Mouse (Mus musculus): ENCODE measurements at regions not wholly inside any gene's neighbourhood (a gene's known extent, or its start where the extent isn't known, plus 50 kb on each side); places are given as distances from the start of the nearest gene placed in this dataset.
A peak's percentile ranks its signal among the peaks of the same experiment; 100 is the strongest.

DNA sequence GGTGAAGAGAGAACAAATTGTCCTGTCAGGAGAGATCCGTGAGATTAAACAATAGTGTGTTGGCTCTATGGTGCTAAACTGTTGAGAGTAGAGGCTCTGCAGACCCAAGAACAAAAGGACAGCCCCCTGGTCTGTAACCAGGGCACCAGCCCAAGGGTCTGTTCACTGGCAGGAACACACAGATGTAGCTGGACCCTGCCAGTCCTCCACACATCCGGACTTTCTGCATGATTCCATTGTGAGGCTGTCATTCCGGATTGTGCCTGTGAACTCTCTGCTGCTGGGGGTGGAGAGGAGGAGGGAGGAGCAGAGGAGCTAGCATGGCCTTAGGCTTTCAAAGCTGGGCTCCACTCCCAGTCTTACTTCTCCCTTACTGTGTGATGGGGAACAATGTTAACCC, 158.1 kb downstream of the Gm19935 start:
- Histone ChIP-seq H3K36me3 (ENCODE audit: control insufficient read depth, insufficient read depth, low read length) (no peaks in the 10 kb centered on the region), H3K27me3 (ENCODE audit: control insufficient read depth, insufficient read depth, low read length) (no peaks in the 10 kb centered on the region)
- no peak; the same call in 1 of the 2 replicates for ATAC-seq (ENCODE audit: insufficient number of reproducible peaks, insufficient read depth, low FRiP score, low read depth)

DNA sequence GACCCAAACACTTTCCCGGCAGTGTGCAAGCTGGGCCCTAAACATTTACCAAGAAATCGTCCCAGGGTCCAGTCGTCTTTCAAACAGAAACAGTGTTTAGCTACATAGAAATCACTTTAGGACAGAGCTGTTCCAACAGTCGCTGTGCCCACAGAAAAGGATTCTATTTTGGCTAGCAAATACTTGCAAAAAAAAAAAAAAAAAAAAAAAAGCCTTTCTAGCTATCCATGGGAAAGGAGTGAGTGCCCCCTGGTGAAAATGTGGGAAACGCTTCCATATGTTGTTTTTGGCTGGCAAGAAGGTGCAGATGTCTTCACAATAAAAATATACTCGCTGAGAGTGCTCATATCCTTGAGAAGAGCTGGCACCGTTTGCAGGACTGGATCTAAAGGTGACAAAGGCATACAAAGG, 159.5 kb downstream of the Gm19935 start:
- Histone ChIP-seq H3K36me3 (ENCODE audit: control insufficient read depth, insufficient read depth, low read length) (no peaks in the 10 kb centered on the region), H3K4me1 (ENCODE audit: control insufficient read depth in 2 of 2, insufficient read depth in 2 of 2, low read length in 2 of 2) (peaks cover 0 to 17% of the 10 kb centered on the region in 2 experiments; a peak in 3 of 4 replicates), H3K4me3 (ENCODE audit: control insufficient read depth in 1 of 2, insufficient read depth in 1 of 2, low read depth in 1 of 2, low read length in 2 of 2) (no peak overlapping the region), H3K27me3 (ENCODE audit: control insufficient read depth, insufficient read depth, low read length) (no peaks in the 10 kb centered on the region), H3K4me2 (ENCODE audit: low read length) (no peak overlapping the region), H3K9me3 (ENCODE audit: control insufficient read depth, low read length) (peaks cover 15% of the 10 kb centered on the region), H3K9ac (ENCODE audit: low read length) (no peak overlapping the region), H3K27ac (replicated peaks in 1 of 2; ENCODE audit: control insufficient read depth in 1 of 2, insufficient read depth in 1 of 2, low read depth in 2 of 2, low read length in 2 of 2) (peak overlapping the region in 1 of 2 experiments; percentile 44; a peak in 1 of 4 replicates)
- 31% methylated on average over 7 of the region's 7 CpGs for WGBS
- ATAC-seq (ENCODE audit: insufficient number of reproducible peaks, insufficient read depth, low FRiP score, low read depth): no peak

More for the DNA sequence above, 158.1 kb downstream of the Gm19935 start:
- Histone ChIP-seq H3K4me2 (ENCODE audit: low read length) (no peak overlapping the region), H3K4me3 (ENCODE audit: control insufficient read depth in 1 of 2, insufficient read depth in 1 of 2, low read depth in 1 of 2, low read length in 2 of 2) (no peak overlapping the region), H3K4me1 (ENCODE audit: control insufficient read depth in 2 of 2, insufficient read depth in 2 of 2, low read length in 2 of 2) (peaks cover 0 to 17% of the 10 kb centered on the region in 2 experiments; a peak in 3 of 4 replicates), H3K9me3 (ENCODE audit: control insufficient read depth, low read length) (peaks cover 12% of the 10 kb centered on the region), H3K27ac (replicated peaks in 1 of 2; ENCODE audit: control insufficient read depth in 1 of 2, insufficient read depth in 1 of 2, low read depth in 2 of 2, low read length in 2 of 2) (no peak overlapping the region), H3K9ac (ENCODE audit: low read length) (no peak overlapping the region)
- WGBS: 17% methylated on average over 3 of the region's 3 CpGs

DNA sequence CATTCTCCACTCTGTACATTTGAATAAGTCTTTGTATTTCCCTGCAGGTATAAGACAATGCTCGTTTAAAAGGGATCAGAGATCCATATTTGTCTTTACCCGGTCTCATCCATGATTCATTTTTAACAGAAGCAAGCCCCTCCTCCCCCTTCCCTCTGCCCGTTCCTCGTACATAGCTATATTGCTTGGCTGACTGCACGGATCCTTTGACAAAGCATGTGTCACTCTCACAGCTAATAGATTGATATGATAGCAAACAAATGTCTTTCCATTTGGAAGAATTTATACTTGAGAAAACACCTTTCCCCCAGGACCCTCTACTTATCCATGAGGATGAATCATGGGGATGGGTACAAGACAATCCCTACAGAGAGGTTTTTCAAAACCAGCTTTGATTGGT, 160.1 kb downstream of the Gm19935 start:
- no peaks in the 10 kb centered on the region for H3K36me3 ChIP-seq (ENCODE audit: control insufficient read depth, insufficient read depth, low read length)
- ATAC-seq (ENCODE audit: insufficient number of reproducible peaks, insufficient read depth, low FRiP score, low read depth): no peak
- peaks cover 0 to 17% of the 10 kb centered on the region in 2 experiments; a peak in 3 of 4 replicates for H3K4me1 ChIP-seq (ENCODE audit: control insufficient read depth in 2 of 2, insufficient read depth in 2 of 2, low read length in 2 of 2)
- peaks cover 11% of the 10 kb centered on the region for H3K9me3 ChIP-seq (ENCODE audit: control insufficient read depth, low read length)
- WGBS: 82% methylated on average over 5 of the region's 5 CpGs
- H3K27ac ChIP-seq (replicated peaks in 1 of 2; ENCODE audit: control insufficient read depth in 1 of 2, insufficient read depth in 1 of 2, low read depth in 2 of 2, low read length in 2 of 2): peak overlapping the region in 1 of 2 experiments; percentile 44; a peak in 1 of 4 replicates
- no peaks in the 10 kb centered on the region for H3K27me3 ChIP-seq (ENCODE audit: control insufficient read depth, insufficient read depth, low read length)
- H3K4me2 ChIP-seq (ENCODE audit: low read length): no peak overlapping the region
- H3K4me3 ChIP-seq (ENCODE audit: control insufficient read depth in 1 of 2, insufficient read depth in 1 of 2, low read depth in 1 of 2, low read length in 2 of 2): no peak overlapping the region
- no peak overlapping the region for H3K9ac ChIP-seq (ENCODE audit: low read length)

DNA sequence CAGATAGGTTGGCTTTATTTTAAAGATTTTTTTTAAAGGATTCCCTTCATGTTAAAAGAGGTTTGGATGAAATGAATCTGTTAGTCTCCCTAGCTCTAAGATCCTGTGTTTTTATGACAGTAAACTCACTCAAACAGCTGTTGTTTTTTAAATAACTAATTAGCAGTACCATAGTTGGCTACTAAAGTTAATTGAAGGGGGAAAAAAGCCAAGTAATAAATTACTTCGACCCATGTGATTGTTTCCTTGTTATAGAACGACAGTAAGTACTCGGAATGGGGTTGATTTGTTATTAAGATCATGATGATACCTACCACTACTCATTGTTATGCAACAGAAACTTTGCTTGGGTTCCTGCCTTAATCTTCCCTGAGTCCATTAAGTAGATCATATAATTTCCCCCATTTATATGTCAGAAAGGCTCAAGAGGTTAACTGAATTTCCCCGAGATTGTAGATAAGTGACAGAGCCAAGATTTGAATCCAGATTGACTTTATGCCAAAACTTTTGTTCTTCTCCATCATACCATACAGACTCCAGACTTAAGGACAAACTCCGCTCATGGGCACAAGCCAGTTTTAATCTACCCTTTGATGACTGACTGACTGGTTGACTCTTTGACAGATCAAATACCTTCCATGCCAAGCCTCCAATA, 160.6 kb downstream of the Gm19935 start:
- Histone ChIP-seq H3K4me3 (ENCODE audit: control insufficient read depth in 1 of 2, insufficient read depth in 1 of 2, low read depth in 1 of 2, low read length in 2 of 2) (no peak overlapping the region), H3K9me3 (ENCODE audit: control insufficient read depth, low read length) (peaks cover 7% of the 10 kb centered on the region; the same call in 1 of the 2 replicates), H3K27ac (replicated peaks in 1 of 2; ENCODE audit: control insufficient read depth in 1 of 2, insufficient read depth in 1 of 2, low read depth in 2 of 2, low read length in 2 of 2) (peak overlapping the region in 1 of 2 experiments; percentile 62; a peak in 1 of 4 replicates), H3K36me3 (ENCODE audit: control insufficient read depth, insufficient read depth, low read length) (no peaks in the 10 kb centered on the region), H3K4me2 (ENCODE audit: low read length) (peak overlapping the region; percentile 21; the same call in 1 of the 2 replicates), H3K27me3 (ENCODE audit: control insufficient read depth, insufficient read depth, low read length) (no peaks in the 10 kb centered on the region), H3K4me1 (ENCODE audit: control insufficient read depth in 2 of 2, insufficient read depth in 2 of 2, low read length in 2 of 2) (peaks cover 0 to 17% of the 10 kb centered on the region in 2 experiments; a peak in 3 of 4 replicates), H3K9ac (ENCODE audit: low read length) (no peak overlapping the region)
- 77% methylated on average over 5 of the region's 5 CpGs for WGBS
- no peak for ATAC-seq (ENCODE audit: insufficient number of reproducible peaks, insufficient read depth, low FRiP score, low read depth)

DNA sequence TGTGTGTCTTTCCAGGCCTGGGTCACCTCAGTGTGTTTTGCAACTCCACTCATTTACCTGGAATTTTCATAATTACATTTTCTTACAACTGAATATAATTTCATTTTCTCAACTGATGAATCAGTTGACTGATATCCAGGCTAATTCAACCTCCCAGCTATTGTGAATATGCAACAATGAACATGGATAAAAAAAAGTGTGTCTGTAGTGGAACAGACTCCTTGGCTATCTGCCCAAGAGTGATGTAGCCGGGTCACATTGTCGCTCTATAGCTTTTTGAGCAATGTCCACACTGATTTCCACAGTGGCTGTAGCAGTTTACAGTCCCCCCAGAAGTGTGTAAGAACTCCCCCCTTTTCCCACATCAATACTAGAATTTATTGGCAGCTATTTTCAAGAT, 162.4 kb downstream of the Gm19935 start:
- no peak for ATAC-seq (ENCODE audit: insufficient number of reproducible peaks, insufficient read depth, low FRiP score, low read depth)
- Histone ChIP-seq H3K27ac (replicated peaks in 1 of 2; ENCODE audit: control insufficient read depth in 1 of 2, insufficient read depth in 1 of 2, low read depth in 2 of 2, low read length in 2 of 2) (peak overlapping the region in 1 of 2 experiments; percentile 44; a peak in 2 of 4 replicates), H3K9me3 (ENCODE audit: control insufficient read depth, low read length) (peaks cover 7% of the 10 kb centered on the region; the same call in 1 of the 2 replicates), H3K4me3 (ENCODE audit: control insufficient read depth in 1 of 2, insufficient read depth in 1 of 2, low read depth in 1 of 2, low read length in 2 of 2) (no peak overlapping the region), H3K36me3 (ENCODE audit: control insufficient read depth, insufficient read depth, low read length) (no peaks in the 10 kb centered on the region), H3K9ac (ENCODE audit: low read length) (no peak overlapping the region), H3K27me3 (ENCODE audit: control insufficient read depth, insufficient read depth, low read length) (no peaks in the 10 kb centered on the region), H3K4me1 (ENCODE audit: control insufficient read depth in 2 of 2, insufficient read depth in 2 of 2, low read length in 2 of 2) (peaks cover 0 to 17% of the 10 kb centered on the region in 2 experiments; a peak in 3 of 4 replicates), H3K4me2 (ENCODE audit: low read length) (no peak overlapping the region)
- 49% methylated on average over 2 of the region's 2 CpGs for WGBS

DNA sequence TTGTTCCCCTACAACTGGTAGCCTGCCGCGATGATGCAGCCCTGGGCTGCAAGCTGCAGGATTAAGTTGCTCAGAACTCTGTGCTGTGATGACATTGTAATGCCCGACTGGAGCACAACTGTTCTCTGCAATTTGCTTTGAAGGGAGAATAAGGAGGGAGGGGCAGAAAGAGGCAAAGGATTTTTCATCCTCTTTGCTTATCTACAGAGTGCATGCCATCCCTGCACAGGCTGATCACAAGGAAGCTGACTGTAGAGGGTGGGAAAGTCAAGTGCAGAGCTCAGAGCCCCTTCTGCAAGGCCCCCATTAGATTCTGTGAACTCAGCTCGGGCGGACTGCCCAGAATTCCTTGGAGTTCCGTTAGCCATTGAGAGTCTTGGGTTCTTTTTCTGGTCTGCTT, 174.8 kb downstream of the Gm19935 start:
- WGBS: 37% methylated on average over 6 of the region's 6 CpGs

DNA sequence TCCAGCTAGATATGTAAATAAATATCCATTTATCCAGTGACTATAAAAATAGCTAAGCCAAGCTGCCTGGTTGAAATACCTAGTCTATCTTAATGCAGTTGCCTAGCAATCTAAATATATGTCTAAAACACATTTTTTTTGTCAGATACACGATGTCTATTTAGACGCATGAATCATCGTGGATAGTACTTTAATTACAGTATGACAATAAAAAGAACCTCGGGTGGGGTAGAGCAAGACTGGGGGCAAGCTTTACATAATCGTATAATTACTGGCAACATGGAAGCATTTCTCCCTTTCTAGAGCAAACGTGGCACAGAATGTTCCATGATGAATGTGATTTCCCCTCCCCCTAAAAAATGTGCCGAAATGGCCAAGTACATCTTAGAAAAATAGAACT, 180.4 kb downstream of the Gm19935 start:
- no peak overlapping the region for H3K4me2 ChIP-seq (ENCODE audit: low read length)
- no peaks in the 10 kb centered on the region for H3K9me3 ChIP-seq (ENCODE audit: control insufficient read depth, low read length)
- no peaks in the 10 kb centered on the region for H3K36me3 ChIP-seq (ENCODE audit: control insufficient read depth, insufficient read depth, low read length)
- no peak for ATAC-seq (ENCODE audit: insufficient number of reproducible peaks, insufficient read depth, low FRiP score, low read depth)
- no peak overlapping the region for H3K4me3 ChIP-seq (ENCODE audit: control insufficient read depth in 1 of 2, insufficient read depth in 1 of 2, low read depth in 1 of 2, low read length in 2 of 2)
- no peaks in the 10 kb centered on the region for H3K27me3 ChIP-seq (ENCODE audit: control insufficient read depth, insufficient read depth, low read length)
- 64% methylated on average over 7 of the region's 7 CpGs for WGBS
- no peaks in the 10 kb centered on the region for H3K4me1 ChIP-seq (ENCODE audit: control insufficient read depth in 2 of 2, insufficient read depth in 2 of 2, low read length in 2 of 2)
- H3K9ac ChIP-seq (ENCODE audit: low read length): no peak overlapping the region
- H3K27ac ChIP-seq (replicated peaks in 1 of 2; ENCODE audit: control insufficient read depth in 1 of 2, insufficient read depth in 1 of 2, low read depth in 2 of 2, low read length in 2 of 2): no peak overlapping the region

More for the DNA sequence above, 174.8 kb downstream of the Gm19935 start:
- peak overlapping the region in 1 of 2 experiments; percentile 24; a peak in 2 of 4 replicates for H3K27ac ChIP-seq (replicated peaks in 1 of 2; ENCODE audit: control insufficient read depth in 1 of 2, insufficient read depth in 1 of 2, low read depth in 2 of 2, low read length in 2 of 2)
- H3K4me3 ChIP-seq (ENCODE audit: control insufficient read depth in 1 of 2, insufficient read depth in 1 of 2, low read depth in 1 of 2, low read length in 2 of 2): no peak overlapping the region
- ATAC-seq (ENCODE audit: insufficient number of reproducible peaks, insufficient read depth, low FRiP score, low read depth): peak; percentile 21; the same call in 1 of the 2 replicates
- no peak overlapping the region for H3K4me2 ChIP-seq (ENCODE audit: low read length)
- H3K27me3 ChIP-seq (ENCODE audit: control insufficient read depth, insufficient read depth, low read length): no peaks in the 10 kb centered on the region
- H3K9ac ChIP-seq (ENCODE audit: low read length): no peak overlapping the region
- H3K4me1 ChIP-seq (ENCODE audit: control insufficient read depth in 2 of 2, insufficient read depth in 2 of 2, low read length in 2 of 2): peaks cover 4 to 9% of the 10 kb centered on the region in 2 experiments; a peak in 3 of 4 replicates
- H3K36me3 ChIP-seq (ENCODE audit: control insufficient read depth, insufficient read depth, low read length): no peaks in the 10 kb centered on the region
- H3K9me3 ChIP-seq (ENCODE audit: control insufficient read depth, low read length): 0 out of 2 replicates have a peak, but pooled peaks cover 3% of the 10 kb centered on the region
